Mouse (Mus musculus): ENCODE measurements around the gene Kansl1. TPM values are rescaled to one million over a fixed set of nuclear protein-coding genes. Genes with fewer than 3 reads are reported as not detected.
A peak's percentile ranks its signal among the peaks of the same experiment; 100 is the strongest.

The Kansl1 gene
- total RNA-seq, 1 experiment = 37.7 TPM

- peak; percentile 90 for DNase-seq (ENCODE audit: low read depth, low spot score)
- no peak for TF ChIP-seq CHD2 (IDR thresholded peaks at IDR 0.05; ENCODE audit: low read depth, low read length)
- TF ChIP-seq ZC3H11A (IDR thresholded peaks at IDR 0.05; ENCODE audit: borderline replicate concordance, low read depth, low read length) = peak; percentile 90
- no peak for TF ChIP-seq MAFK (IDR thresholded peaks at IDR 0.05; ENCODE audit: insufficient read depth, low read depth, low read length)
- peak; percentile 64; the same call in 1 of the 2 replicates for TF ChIP-seq ZNF384 (IDR thresholded peaks at IDR 0.05; ENCODE audit: low read depth, low read length)
- no peak for TF ChIP-seq HCFC1 (IDR thresholded peaks at IDR 0.05; ENCODE audit: borderline replicate concordance, insufficient read depth, low read length)
- Histone ChIP-seq H3K9ac (ENCODE audit: insufficient read depth, low read depth, low read length, poor library complexity, severe bottlenecking) (no peak overlapping the region), H3K27ac (ENCODE audit: insufficient read depth, low read depth, low read length, poor library complexity, severe bottlenecking) (no peak overlapping the region), H3K4me1 (ENCODE audit: control insufficient read depth in 2 of 2, insufficient read depth in 2 of 2, low read length in 2 of 2, poor library complexity in 1 of 2) (peaks cover 3 to 26% of the 10 kb centered on the region in 2 experiments), H3K9me3 (ENCODE audit: control insufficient read depth, insufficient read depth, low read depth, low read length) (no peaks in the 10 kb centered on the region), H3K4me3 (ENCODE audit: insufficient read depth in 1 of 2, low read depth in 1 of 2, low read length in 2 of 2, poor library complexity in 1 of 2, severe bottlenecking in 1 of 2) (no peak overlapping the region), H3K36me3 (ENCODE audit: control insufficient read depth, insufficient read depth, low read length, poor library complexity, severe bottlenecking) (no peaks in the 10 kb centered on the region)
- in situ Hi-C loops (cut with MboI; ENCODE audit: low sequenced_read_pairs in 2 of 2, unreplicated experiment in 2 of 2) = no loop called here
Measured at GRCm38 (mm10) chr11:104315703-104316102, 153.0 kb downstream of the Kansl1 start.

GRCm38 (mm10) chr11:104311643-104312042 is 157.0 kb downstream of the Kansl1 start:
- Histone ChIP-seq H3K9me3 (ENCODE audit: control insufficient read depth, insufficient read depth, low read depth, low read length) (no peaks in the 10 kb centered on the region), H3K4me1 (ENCODE audit: control insufficient read depth in 2 of 2, insufficient read depth in 2 of 2, low read length in 2 of 2, poor library complexity in 1 of 2) (peaks cover 4 to 27% of the 10 kb centered on the region in 2 experiments), H3K36me3 (ENCODE audit: control insufficient read depth, insufficient read depth, low read length, poor library complexity, severe bottlenecking) (no peaks in the 10 kb centered on the region), H3K9ac (ENCODE audit: insufficient read depth, low read depth, low read length, poor library complexity, severe bottlenecking) (no peak overlapping the region), H3K4me3 (ENCODE audit: insufficient read depth in 1 of 2, low read depth in 1 of 2, low read length in 2 of 2, poor library complexity in 1 of 2, severe bottlenecking in 1 of 2) (no peak overlapping the region), H3K27ac (ENCODE audit: insufficient read depth, low read depth, low read length, poor library complexity, severe bottlenecking) (no peak overlapping the region)
- no peak for TF ChIP-seq MAFK (IDR thresholded peaks at IDR 0.05; ENCODE audit: insufficient read depth, low read depth, low read length)
- TF ChIP-seq CHD2 (IDR thresholded peaks at IDR 0.05; ENCODE audit: low read depth, low read length) = no peak
- TF ChIP-seq ZC3H11A (IDR thresholded peaks at IDR 0.05; ENCODE audit: borderline replicate concordance, low read depth, low read length) = no peak
- TF ChIP-seq ZNF384 (IDR thresholded peaks at IDR 0.05; ENCODE audit: low read depth, low read length) = no peak
- no peak for TF ChIP-seq HCFC1 (IDR thresholded peaks at IDR 0.05; ENCODE audit: borderline replicate concordance, insufficient read depth, low read length)
- DNase-seq (ENCODE audit: low read depth, low spot score) = no peak
- in situ Hi-C loops (cut with MboI; ENCODE audit: low sequenced_read_pairs in 2 of 2, unreplicated experiment in 2 of 2) = no loop called here

GRCm38 (mm10) chr11:104310226-104310887 is 158.3 kb downstream of the Kansl1 start:
- peak overlapping the region; percentile 8 to 24; a peak in 2 of 4 replicates for H3K4me3 ChIP-seq (ENCODE audit: insufficient read depth in 1 of 2, low read depth in 1 of 2, low read length in 2 of 2, poor library complexity in 1 of 2, severe bottlenecking in 1 of 2)
- in situ Hi-C loops (cut with MboI; ENCODE audit: low sequenced_read_pairs in 2 of 2, unreplicated experiment in 2 of 2) = no loop called here
- peak overlapping the region; percentile 9; the same call in 1 of the 2 replicates for H3K9ac ChIP-seq (ENCODE audit: insufficient read depth, low read depth, low read length, poor library complexity, severe bottlenecking)
- no peak for DNase-seq (ENCODE audit: low read depth, low spot score)
- H3K36me3 ChIP-seq (ENCODE audit: control insufficient read depth, insufficient read depth, low read length, poor library complexity, severe bottlenecking) = no peaks in the 10 kb centered on the region
- TF ChIP-seq HCFC1 (IDR thresholded peaks at IDR 0.05; ENCODE audit: borderline replicate concordance, insufficient read depth, low read length) (no peak), MAFK (IDR thresholded peaks at IDR 0.05; ENCODE audit: insufficient read depth, low read depth, low read length) (no peak), ZC3H11A (IDR thresholded peaks at IDR 0.05; ENCODE audit: borderline replicate concordance, low read depth, low read length) (no peak)
- peaks cover 8 to 26% of the 10 kb centered on the region in 2 experiments for H3K4me1 ChIP-seq (ENCODE audit: control insufficient read depth in 2 of 2, insufficient read depth in 2 of 2, low read length in 2 of 2, poor library complexity in 1 of 2)
- H3K27ac ChIP-seq (ENCODE audit: insufficient read depth, low read depth, low read length, poor library complexity, severe bottlenecking) = no peak overlapping the region
- H3K9me3 ChIP-seq (ENCODE audit: control insufficient read depth, insufficient read depth, low read depth, low read length) = no peaks in the 10 kb centered on the region

- Histone ChIP-seq H3K4me3 (ENCODE audit: insufficient read depth in 1 of 2, low read depth in 1 of 2, low read length in 2 of 2, poor library complexity in 1 of 2, severe bottlenecking in 1 of 2) (peak overlapping the region; percentile 8 to 24; a peak in 2 of 4 replicates), H3K27ac (ENCODE audit: insufficient read depth, low read depth, low read length, poor library complexity, severe bottlenecking) (no peak overlapping the region)
Measured at GRCm38 (mm10) chr11:104309377-104310225, 159.1 kb downstream of the Kansl1 start.

More at GRCm38 (mm10) chr11:104309377-104310225, 159.1 kb downstream of the Kansl1 start:
- H3K9me3 ChIP-seq (ENCODE audit: control insufficient read depth, insufficient read depth, low read depth, low read length) = no peaks in the 10 kb centered on the region
- in situ Hi-C loops (cut with MboI; ENCODE audit: low sequenced_read_pairs in 2 of 2, unreplicated experiment in 2 of 2) = no loop called here
- DNase-seq (ENCODE audit: low read depth, low spot score) = no peak
- H3K9ac ChIP-seq (ENCODE audit: insufficient read depth, low read depth, low read length, poor library complexity, severe bottlenecking) = 0 out of 2 replicates have a peak overlapping the region, but pooled peaks have one; percentile 9
- peaks cover 12 to 31% of the 10 kb centered on the region in 2 experiments for H3K4me1 ChIP-seq (ENCODE audit: control insufficient read depth in 2 of 2, insufficient read depth in 2 of 2, low read length in 2 of 2, poor library complexity in 1 of 2)
- no peak for TF ChIP-seq ZNF384 (IDR thresholded peaks at IDR 0.05; ENCODE audit: low read depth, low read length)
- TF ChIP-seq ZC3H11A (IDR thresholded peaks at IDR 0.05; ENCODE audit: borderline replicate concordance, low read depth, low read length) = no peak
- TF ChIP-seq HCFC1 (IDR thresholded peaks at IDR 0.05; ENCODE audit: borderline replicate concordance, insufficient read depth, low read length) = no peak
- no peak for TF ChIP-seq CHD2 (IDR thresholded peaks at IDR 0.05; ENCODE audit: low read depth, low read length)
- H3K36me3 ChIP-seq (ENCODE audit: control insufficient read depth, insufficient read depth, low read length, poor library complexity, severe bottlenecking) = no peaks in the 10 kb centered on the region
